Mouse (Mus musculus) gonadal fat pad, adult 2 months (tissue): ENCODE measurements at regions not wholly inside any gene's neighbourhood (a gene's known extent, or its start where the extent isn't known, plus 50 kb on each side); places are given as distances from the start of the nearest gene placed in this dataset.

Experiments
- DNase-seq: peaks from one replicate; pipeline ENCODE4 v3.0.0-alpha.2; 2012; ENCODE audit warnings: low read depth

- no peak for DNase-seq
These were observed 152.6 kb upstream of the Mycn start for GRCm38 (mm10) chr12:13094111-13094851.

GRCm38 (mm10) chr12:13085951-13086350, 144.2 kb upstream of the Mycn start:
- DNase-seq, result no peak

DNA sequence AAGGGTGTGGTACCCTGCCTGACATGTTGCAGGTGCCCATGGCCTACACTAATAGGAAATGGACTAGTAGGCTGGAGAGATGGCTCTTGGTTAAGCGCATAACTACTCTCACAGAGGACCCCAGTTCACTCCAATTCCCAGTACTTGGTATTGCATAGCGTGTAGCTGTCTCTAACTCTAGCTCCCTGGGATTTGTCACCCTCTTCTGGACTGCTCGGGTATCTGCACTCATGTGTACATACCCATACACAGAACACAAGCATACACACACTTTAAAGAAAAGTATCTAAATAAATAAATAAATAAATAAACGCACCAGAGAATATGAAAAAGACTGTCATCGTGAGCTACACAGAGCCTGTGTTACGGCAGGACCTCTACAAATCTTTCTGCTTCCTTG, 143.8 kb upstream of the Mycn start:
- DNase-seq, result no peak

- no peak for DNase-seq
These were observed 141.8 kb upstream of the Mycn start for GRCm38 (mm10) chr12:13083337-13084054.

DNA sequence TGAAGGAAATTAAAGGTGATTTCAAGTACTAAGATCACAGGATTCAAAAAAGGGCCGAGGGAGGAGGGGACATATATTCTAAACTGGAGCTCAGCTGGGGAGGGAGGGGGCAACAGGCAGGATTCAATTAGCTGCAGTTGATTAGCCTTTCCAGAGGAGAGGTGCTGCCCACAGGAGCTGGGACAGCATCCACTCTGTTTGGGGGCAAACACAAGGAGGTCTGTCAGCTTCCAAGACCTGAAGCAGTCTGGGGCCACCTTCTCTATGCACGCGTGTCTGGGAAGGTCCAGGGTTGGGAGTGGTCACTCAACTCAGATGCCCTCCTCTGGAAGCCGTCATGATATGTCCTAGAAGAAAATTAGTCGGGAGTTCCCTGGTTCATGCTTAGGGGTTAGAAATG, 139.1 kb upstream of the Mycn start:
- DNase-seq, result no peak

DNA sequence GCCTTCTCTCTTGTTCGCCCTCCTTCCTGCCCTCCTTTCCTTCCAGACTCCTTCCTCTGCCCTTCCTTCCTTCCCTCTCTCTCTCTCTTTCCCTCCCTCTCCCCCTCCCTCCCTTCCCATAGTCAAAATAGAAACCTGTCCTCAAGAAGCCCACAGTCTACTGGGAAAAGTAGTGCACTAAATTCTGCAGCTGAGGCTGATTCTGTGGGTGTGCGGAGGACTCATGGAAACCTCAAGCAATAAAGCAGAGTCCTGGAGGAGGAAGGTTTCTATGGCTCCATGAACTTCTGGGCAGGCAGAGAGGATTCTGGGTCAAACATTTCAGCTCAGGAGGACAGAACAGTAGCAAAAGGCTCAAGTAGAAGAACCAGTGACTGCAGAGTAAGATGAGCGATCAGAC, 138.1 kb upstream of the Mycn start:
- no peak for DNase-seq

- no peak for DNase-seq
These were observed 136.0 kb upstream of the Mycn start for GRCm38 (mm10) chr12:13077689-13078088.

GRCm38 (mm10) chr12:13076699-13077287, 135.1 kb upstream of the Mycn start:
- peak; percentile 36 for DNase-seq

DNA sequence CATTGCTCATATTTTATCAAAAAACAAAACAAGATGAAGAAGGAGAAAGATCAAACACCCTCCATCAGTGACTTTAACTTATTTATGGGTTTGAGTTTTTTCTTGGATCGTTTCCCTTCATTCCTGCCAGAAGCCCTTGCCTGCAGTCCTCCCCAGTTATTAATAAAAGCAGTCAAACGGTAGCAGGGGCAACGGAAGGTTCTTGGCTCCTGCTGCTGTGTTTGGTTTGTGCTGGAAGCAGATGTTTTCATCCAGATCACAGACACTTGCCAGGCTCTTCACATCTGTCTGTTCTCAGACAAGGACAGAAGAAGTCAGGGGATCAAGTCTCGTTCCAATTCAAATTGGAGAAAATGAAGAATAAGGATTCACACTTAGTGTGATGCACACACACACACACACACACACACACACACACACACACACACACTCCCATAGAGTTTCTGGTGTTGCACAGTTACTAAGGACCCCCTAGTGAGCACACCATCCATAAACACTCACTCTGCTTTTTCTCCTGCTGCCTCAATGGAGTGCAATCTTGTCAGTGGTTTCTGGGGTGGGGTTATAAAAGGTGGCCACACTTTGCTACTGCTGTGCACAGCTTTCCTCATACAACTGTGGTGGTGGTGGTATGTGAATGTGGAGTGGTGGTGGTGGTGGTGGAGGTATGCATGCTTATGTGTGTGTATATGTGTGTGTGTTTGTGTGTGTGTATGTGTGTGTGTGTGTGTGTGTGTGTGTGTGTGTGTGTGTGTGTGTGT, 131.6 kb upstream of the Mycn start:
- no peak for DNase-seq

DNA sequence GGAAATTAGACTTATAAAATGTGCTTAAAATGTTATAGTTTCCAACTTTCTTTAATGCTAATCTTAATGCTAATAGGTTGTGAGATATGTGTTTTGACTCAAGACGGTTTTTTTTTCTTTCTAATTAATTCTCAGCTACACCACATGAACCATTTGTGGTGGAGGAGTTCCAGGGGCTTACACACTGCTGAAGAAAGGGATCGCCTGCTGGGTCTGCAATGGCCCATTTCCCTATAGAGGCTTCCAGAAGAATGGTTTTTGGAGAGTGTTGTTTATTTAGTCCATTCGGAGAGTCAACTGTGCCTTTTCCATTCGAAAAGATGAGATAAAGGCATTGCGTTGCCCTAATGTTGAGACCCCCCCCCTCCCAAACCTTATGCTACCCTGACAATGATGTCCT, 125.6 kb upstream of the Mycn start:
- no peak for DNase-seq

- DNase-seq, result no peak
These were observed 125.0 kb upstream of the Mycn start for GRCm38 (mm10) chr12:13066604-13067181.

DNA sequence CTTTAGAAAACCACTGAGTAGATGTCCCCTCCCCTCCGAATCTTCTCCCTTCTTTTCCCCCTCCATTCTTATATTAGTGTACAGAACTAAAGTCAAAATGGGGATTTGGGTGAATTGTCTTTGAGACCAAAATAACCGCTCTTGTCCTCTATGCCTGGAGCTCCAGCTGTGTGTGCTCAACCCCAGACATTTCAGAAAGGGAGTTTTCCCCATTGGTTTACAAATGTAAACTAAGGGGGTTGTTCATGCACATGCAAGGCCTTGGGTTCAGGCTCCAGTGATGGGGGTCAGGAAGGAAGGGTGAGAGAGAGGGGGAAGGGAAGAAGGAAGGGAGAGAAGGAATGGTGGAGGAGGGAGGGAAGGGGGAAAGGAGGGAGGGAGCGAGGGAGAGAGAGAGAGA, 117.8 kb upstream of the Mycn start:
- no peak for DNase-seq

DNA sequence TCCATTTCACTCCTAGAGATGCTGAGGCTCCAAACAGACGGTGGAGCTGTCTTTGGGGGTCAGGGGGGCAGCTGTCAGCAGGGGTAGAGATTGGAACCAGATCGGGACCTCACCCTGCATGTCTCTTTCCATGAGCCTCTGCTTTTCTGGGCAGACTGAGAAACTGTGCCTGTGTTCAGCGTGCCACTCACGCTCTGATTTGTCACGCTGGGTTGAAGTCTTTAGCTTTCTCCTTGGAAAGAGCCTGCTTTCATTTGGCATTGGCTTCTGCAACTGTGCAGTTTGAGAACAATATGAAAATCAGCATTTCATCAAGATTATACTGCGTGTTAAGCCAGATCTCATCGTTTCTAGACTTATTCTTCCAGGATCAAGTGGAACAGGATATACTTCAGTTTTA, 114.5 kb upstream of the Mycn start:
- no peak for DNase-seq

- DNase-seq, result no peak
These were observed 112.9 kb upstream of the Mycn start for GRCm38 (mm10) chr12:13054611-13055010.

DNA sequence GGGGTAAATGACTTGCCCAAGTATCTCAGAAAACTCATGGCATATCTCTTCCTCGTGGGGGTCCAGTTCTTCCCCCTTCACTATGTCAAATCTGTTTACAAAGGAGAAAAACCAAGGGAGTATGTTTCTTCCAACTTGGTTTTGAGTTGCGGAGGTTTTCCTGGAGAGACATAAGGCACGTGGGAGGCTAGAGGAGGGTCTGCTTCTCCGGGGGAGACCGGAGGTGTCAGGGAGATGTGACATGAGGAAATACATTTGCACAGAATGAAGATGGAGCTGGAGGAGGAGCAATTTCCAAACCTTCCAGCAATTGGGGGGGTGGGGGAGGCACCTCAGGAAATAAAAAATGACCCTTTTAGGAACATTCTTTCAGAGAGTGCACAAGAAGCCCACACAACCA, 112.0 kb upstream of the Mycn start:
- no peak for DNase-seq

- DNase-seq, result no peak
These were observed 111.3 kb upstream of the Mycn start for GRCm38 (mm10) chr12:13052845-13053623.

DNA sequence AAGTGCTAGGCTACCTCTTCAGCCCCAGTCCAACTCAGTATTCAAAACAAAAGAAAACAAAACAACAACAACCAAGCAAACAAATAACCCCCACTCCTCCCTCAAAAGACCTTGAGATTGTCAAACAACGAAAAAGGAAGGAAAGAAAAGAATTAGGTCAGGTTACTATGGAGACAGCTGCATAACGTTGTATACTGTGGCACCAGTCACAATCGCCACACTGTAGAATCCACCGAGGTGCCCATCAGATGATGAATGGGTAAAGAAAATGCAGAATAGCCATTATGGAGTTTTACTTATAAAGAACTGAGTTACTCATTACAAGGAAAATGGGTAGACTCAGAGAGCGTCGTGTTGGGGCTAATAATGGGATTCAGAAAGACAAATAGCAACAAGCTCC, 110.5 kb upstream of the Mycn start:
- DNase-seq, result no peak

- DNase-seq, result no peak
These were observed 107.9 kb upstream of the Mycn start for GRCm38 (mm10) chr12:13049659-13050058.

DNA sequence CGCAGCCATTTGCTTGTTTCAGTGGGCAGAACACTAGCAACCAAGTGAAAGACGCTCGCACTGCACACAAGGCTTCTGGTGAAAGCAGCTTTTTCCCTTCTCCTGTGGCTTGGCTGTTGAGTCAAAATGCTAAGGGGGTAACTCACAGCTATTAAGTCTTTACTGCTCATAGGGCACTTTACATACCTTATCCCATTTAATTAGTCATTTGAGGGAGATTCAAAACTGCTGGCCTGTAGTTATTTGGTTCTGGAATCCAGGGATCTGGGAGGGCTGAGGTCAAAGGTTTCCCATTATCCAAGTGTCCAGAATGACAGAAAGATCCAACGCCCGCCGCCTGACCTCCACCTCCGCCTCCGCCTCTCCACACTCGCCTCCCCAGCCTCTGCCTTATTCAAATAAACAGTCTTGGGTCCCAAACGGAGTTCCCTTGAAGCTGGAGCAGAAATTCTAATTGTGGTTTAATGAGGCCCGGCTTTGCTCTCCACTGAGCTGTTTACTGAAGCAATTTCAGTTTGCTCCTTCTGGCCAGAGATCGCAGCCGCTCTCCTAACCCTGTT, 106.5 kb upstream of the Mycn start:
- no peak for DNase-seq

DNA sequence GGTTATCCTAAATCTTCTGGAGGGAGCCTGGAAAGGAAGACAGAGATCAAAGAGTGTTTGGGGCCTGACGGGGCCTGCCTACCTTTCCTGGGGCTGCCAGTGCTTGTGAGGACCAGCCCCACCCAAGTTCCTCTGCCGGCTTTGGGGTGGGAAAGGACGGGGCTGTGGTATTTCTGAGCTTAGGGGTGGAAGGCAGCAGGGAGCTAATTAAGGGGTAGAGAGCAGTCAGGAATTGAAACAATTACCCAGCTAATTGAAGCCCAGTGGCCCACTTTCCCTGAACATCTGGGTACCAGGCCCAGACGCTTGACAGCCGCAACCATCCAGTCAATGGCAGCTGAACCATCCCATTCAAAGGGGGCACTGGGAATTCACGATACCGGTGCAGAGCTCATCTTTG, 101.2 kb upstream of the Mycn start:
- DNase-seq, result no peak
